Mouse (Mus musculus): Measurements from ENCODE around the gene Ociad1.
A peak's percentile ranks its signal among the peaks of the same experiment; 100 is the strongest.

Ociad1 gene

GRCm38 (mm10) chr5:73337961-73338831 is 45.6 kb downstream of the Ociad1 start:
- DNase-seq (ENCODE audit: extremely low read depth, low read depth): peak; percentile 46

- no peak for DNase-seq (ENCODE audit: extremely low read depth, low read depth)
Measured at GRCm38 (mm10) chr5:73338832-73339163, 46.2 kb downstream of the Ociad1 start.

GRCm38 (mm10) chr5:73339779-73340722 is 47.5 kb downstream of the Ociad1 start:
- DNase-seq (ENCODE audit: extremely low read depth, low read depth): no peak

- no peak for DNase-seq (ENCODE audit: extremely low read depth, low read depth)
Measured at GRCm38 (mm10) chr5:73340723-73341235, 48.2 kb downstream of the Ociad1 start, which contains the start of gene Ociad2. TSS of gene Ociad2 (minus strand) at chr5:73341028.

- DNase-seq (ENCODE audit: extremely low read depth, low read depth): no peak
Measured at GRCm38 (mm10) chr5:73342701-73343355, 50.2 kb downstream of the Ociad1 start.

GRCm38 (mm10) chr5:73344310-73344709 is 51.7 kb downstream of the Ociad1 start:
- no peak for DNase-seq (ENCODE audit: extremely low read depth, low read depth)

GRCm38 (mm10) chr5:73345254-73345653 is 52.7 kb downstream of the Ociad1 start:
- no peak for DNase-seq (ENCODE audit: extremely low read depth, low read depth)

GRCm38 (mm10) chr5:73349514-73349913 is 56.9 kb downstream of the Ociad1 start:
- no peak for DNase-seq (ENCODE audit: extremely low read depth, low read depth)

GRCm38 (mm10) chr5:73351796-73352195 is 59.2 kb downstream of the Ociad1 start:
- DNase-seq (ENCODE audit: extremely low read depth, low read depth): no peak

GRCm38 (mm10) chr5:73353519-73353918 is 60.9 kb downstream of the Ociad1 start:
- no peak for DNase-seq (ENCODE audit: extremely low read depth, low read depth)

- no peak for DNase-seq (ENCODE audit: extremely low read depth, low read depth)
Measured at GRCm38 (mm10) chr5:73353978-73354377, 61.4 kb downstream of the Ociad1 start.

GRCm38 (mm10) chr5:73355393-73355792 is 62.8 kb downstream of the Ociad1 start:
- peak; percentile 60 for DNase-seq (ENCODE audit: extremely low read depth, low read depth)

GRCm38 (mm10) chr5:73359134-73359751 is 66.7 kb downstream of the Ociad1 start:
- no peak for DNase-seq (ENCODE audit: extremely low read depth, low read depth)

GRCm38 (mm10) chr5:73359752-73360141 is 67.2 kb downstream of the Ociad1 start:
- DNase-seq (ENCODE audit: extremely low read depth, low read depth): no peak

- no peak for DNase-seq (ENCODE audit: extremely low read depth, low read depth)
Measured at GRCm38 (mm10) chr5:73360240-73360639, 67.7 kb downstream of the Ociad1 start.

GRCm38 (mm10) chr5:73362338-73362737 is 69.8 kb downstream of the Ociad1 start:
- DNase-seq (ENCODE audit: extremely low read depth, low read depth): no peak

- no peak for DNase-seq (ENCODE audit: extremely low read depth, low read depth)
Measured at GRCm38 (mm10) chr5:73362791-73363190, 70.2 kb downstream of the Ociad1 start.
